Mouse (Mus musculus) layer of hippocampus, adult 8-10 months (tissue): ENCODE measurements around the gene Gm12185. TPM values are rescaled to one million over a fixed set of nuclear protein-coding genes. Genes with fewer than 3 reads are reported as not detected.
"Not testable (repeated sequence)": the region's sequence is repeated elsewhere in the genome, so short reads cannot be mapped to it uniquely, and the experiment has no call there.

Experiments used
- DNase-seq, 2 experiments: peaks; one replicate each; pipeline ENCODE4 v3.0.0; 2022; ENCODE audit warnings: low spot score in 2 of 2
- total RNA-seq, 4 experiments: library from RNA; stranded (reverse); gene quantifications; 2 replicates each; pipeline ENCODE4 v1.2.4; 2022

Gm12185 gene
- 1 to 10 TPM in 1 of 4 experiments, under 1 TPM in 3; 0.16 to 1.1 (median 0.39) TPM for total RNA-seq

- not testable (repeated sequence) for DNase-seq
Observed at GRCm38 (mm10) chr11:48991740-48992520, at the start of gene Gm12185. Gene Gm12185, minus strand, starts transcription at chr11:48992226.

DNA sequence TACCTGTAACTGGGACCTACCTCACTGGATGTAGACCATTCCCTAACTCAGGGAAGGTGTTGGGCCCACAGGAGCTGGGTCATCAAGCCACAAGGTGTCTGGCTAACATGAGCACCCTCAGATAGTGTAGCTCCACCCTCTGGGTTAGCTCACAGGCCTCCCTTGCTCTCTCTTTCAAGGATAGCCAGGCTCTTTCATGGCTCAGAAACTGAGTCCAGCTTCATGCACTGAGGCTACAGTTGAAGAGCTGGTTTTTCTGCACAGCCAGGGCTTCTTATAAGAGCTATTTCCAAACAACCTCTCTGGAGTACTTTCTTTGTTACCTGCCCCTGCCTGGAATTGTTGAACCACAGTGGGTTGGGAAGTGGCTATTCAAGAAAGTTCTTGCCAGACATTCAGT is 20.0 kb upstream of the Gm12185 start:
- not testable (repeated sequence) for DNase-seq

GRCm38 (mm10) chr11:49006785-49007184 is 14.8 kb upstream of the Gm12185 start:
- DNase-seq, result not testable (repeated sequence)

- DNase-seq, result not testable (repeated sequence)
Observed at GRCm38 (mm10) chr11:49006317-49006716, 14.3 kb upstream of the Gm12185 start.

DNA sequence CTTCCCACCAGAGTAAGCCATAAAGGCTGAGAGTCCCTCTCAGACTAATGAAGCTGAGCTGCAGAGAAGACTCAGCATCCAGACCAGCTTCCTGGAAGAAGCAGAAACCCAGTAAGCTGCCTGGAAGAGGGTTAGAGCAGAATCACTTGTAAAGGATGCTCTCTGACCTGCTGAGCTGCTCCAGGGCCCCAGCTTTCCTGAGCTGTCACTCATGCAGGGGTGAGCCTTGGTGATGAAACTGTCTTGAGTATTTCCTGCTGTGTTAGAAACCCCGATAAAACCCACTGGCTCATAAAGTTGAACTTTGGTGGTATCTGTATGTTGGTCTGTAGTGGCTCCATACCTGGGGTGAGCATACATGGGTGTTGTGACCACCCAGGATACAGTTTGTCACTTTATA is 8.4 kb upstream of the Gm12185 start:
- DNase-seq, result not testable (repeated sequence)

DNA sequence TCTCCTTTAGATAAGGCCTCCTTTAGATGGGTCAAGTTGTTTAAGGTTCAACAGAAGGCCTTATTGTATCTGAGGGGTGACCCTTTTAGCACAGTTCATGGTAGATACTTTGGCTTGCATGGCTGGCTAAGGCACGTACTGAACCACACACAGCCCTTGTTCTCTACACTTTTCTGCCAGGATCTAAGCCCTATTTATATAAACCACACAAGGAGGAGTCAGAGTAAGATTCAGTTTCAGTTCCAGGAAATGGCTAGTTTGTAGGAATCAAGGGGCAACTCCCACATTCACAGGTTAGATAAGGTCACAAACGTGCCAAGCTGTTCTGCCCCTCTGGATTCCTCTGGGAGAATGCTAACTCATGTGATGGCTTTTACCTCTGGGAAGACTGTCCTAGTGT is 2.0 kb upstream of the Gm12185 start, which contains the start of gene Tgtp1:
Gene Tgtp1, minus strand, starts transcription at position 155 of the 400 bp plus-strand sequence.
- not testable (repeated sequence) for DNase-seq

GRCm38 (mm10) chr11:48993296-48993695 is 1.3 kb upstream of the Gm12185 start:
- DNase-seq, result not testable (repeated sequence)

GRCm38 (mm10) chr11:48989981-48990380 is 2.0 kb downstream of the Gm12185 start:
- DNase-seq, result not testable (repeated sequence)

GRCm38 (mm10) chr11:48988219-48988618 is 3.8 kb downstream of the Gm12185 start:
- DNase-seq, result not testable (repeated sequence)

GRCm38 (mm10) chr11:48982848-48983247 is 9.2 kb downstream of the Gm12185 start:
- DNase-seq, result not testable (repeated sequence)

GRCm38 (mm10) chr11:48980052-48980451 is 12.0 kb downstream of the Gm12185 start:
- DNase-seq, result not testable (repeated sequence)

GRCm38 (mm10) chr11:48979251-48979650 is 12.8 kb downstream of the Gm12185 start, which contains the start of gene 9930111J21Rik1:
Gene 9930111J21Rik1, minus strand, starts transcription at chr11:48979398.
- DNase-seq, result not testable (repeated sequence)

GRCm38 (mm10) chr11:48978240-48978939 is 13.6 kb downstream of the Gm12185 start, which contains the start of gene Olfr56:
Gene Olfr56, plus strand, starts transcription at chr11:48978889.
- DNase-seq, result not testable (repeated sequence)

DNA sequence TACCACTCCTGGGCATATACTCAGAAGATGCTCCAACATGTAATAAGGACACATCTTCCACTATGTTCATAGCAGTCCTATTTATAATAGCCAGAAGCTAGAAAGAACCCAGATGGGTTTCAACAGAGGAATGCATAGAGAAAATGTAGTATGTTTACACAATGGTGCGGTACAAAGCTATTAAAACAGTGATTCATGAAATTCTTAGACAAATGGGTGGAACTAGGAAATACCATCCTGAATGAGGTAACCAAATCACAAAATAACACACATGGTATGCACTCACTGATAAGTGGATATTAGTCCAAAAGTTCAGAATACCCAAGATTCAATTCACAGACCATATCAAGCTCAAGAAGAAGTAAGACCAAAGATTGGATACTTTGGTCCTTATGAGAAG is 17.3 kb downstream of the Gm12185 start:
- DNase-seq, result not testable (repeated sequence)

GRCm38 (mm10) chr11:48946090-48946489 is 45.9 kb downstream of the Gm12185 start, which contains the start of gene Psme2b:
Gene Psme2b, minus strand, starts transcription at chr11:48946190.
- not testable (repeated sequence) for DNase-seq

- DNase-seq, result not testable (repeated sequence)
Observed at GRCm38 (mm10) chr11:48939286-48939685, 52.7 kb downstream of the Gm12185 start.

DNA sequence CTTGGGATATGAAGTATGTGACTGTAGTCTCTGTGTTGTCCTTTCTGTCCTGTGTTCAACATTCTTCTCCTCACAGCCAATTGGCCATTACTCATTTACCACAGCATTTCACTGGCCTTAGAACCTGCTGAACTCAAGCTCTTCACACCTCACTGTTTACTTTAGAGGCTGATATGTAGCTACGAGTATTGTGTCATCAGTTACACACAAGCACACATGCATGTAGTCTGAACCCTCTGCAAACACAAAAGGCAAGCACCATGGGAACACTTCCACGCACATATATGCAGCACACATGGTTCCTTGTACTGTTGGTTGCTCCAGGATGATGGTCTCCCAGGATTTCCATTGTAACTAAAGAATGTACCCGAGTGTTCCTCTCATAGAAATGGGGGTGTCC is 56.7 kb downstream of the Gm12185 start:
- not testable (repeated sequence) for DNase-seq

DNA sequence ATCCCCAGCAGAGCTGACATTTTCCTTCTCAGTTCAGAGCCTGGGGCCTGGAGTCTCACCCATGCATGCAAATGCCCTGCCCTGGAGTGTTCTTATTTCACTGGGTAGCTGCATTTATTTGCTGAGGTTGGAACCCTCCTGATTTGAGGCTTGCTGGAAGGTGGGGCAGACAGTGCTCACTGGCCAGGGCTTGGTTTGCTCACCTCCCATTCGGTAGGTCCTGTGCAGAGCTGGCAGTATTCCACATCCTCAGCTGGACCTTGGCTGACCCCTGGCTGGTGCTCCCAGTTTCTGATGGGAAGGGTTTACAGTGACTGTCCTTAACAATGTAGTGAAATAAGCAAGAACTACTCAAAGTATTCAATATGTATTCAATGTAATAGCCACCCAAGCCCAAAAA is 58.1 kb downstream of the Gm12185 start:
- DNase-seq, result not testable (repeated sequence)

GRCm38 (mm10) chr11:48933422-48933821 is 58.6 kb downstream of the Gm12185 start:
- not testable (repeated sequence) for DNase-seq

- not testable (repeated sequence) for DNase-seq
Observed at GRCm38 (mm10) chr11:48928068-48928467, 64.0 kb downstream of the Gm12185 start.

GRCm38 (mm10) chr11:48926437-48926836 is 65.6 kb downstream of the Gm12185 start:
- not testable (repeated sequence) for DNase-seq

DNA sequence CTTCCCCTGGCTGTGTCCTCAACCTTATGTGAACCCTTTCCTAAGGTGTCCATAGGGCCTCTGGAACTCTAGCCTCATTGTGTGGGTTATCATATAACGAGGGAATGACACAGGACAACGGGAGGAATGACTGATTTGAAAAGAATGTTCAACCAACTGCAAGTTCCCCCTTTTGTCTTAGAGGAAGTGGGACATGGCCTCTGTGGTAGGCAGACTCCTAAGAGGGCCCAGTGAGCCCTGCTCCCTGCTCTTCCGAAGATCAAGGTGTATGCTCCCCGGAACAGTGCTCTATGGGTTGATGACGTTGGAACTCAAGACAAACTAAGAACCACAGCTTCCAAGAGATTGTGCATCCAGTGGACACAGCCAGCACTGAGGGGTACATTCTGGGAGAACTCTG is 68.2 kb downstream of the Gm12185 start:
- DNase-seq, result not testable (repeated sequence)
